Mouse (Mus musculus) limb, embryonic 10.5 days (tissue): ENCODE measurements around the gene Dpep3. TPM values are rescaled to one million over a fixed set of nuclear protein-coding genes. Genes with fewer than 3 reads are reported as not detected.
A peak's percentile ranks its signal among the peaks of the same experiment; 100 is the strongest.

Experiments used
- DNase-seq: peaks from one replicate; pipeline ENCODE4 v3.0.0-alpha.2; 2017; ENCODE audit warnings: low spot score
- H3K27ac ChIP-seq: fragments of 300-500 bp; sonication (generic); 2 replicates; pipeline ENCODE4 v1.5.1; 2016; ENCODE audit warnings: mild to moderate bottlenecking
- H3K27me3 ChIP-seq: fragments of 300-500 bp; sonication (generic); 2 replicates; pipeline ENCODE4 v1.6.1; 2016; ENCODE audit warnings: low read depth, mild to moderate bottlenecking; ENCODE audit not compliant: poor library complexity, severe bottlenecking
- H3K36me3 ChIP-seq: fragments of 300-500 bp; sonication (generic); 2 replicates; pipeline ENCODE4 v1.6.1; 2016; ENCODE audit warnings: mild to moderate bottlenecking, moderate library complexity
- H3K4me1 ChIP-seq: fragments of 300-500 bp; sonication (generic); 2 replicates; pipeline ENCODE4 v1.6.1; 2016
- H3K4me3 ChIP-seq: fragments of 300-500 bp; sonication (generic); 2 replicates; pipeline ENCODE4 v1.5.1; 2016; ENCODE audit warnings: mild to moderate bottlenecking, moderate library complexity
- H3K9me3 ChIP-seq: fragments of 300-500 bp; sonication (generic); replicated peaks from 2 replicates; pipeline ENCODE4 v1.6.1; 2016; ENCODE audit warnings: mild to moderate bottlenecking
- WGBS: fragments of 180-500 bp; shearing (Covaris S2); methylation state at CpG from one replicate; pipeline ENCODE4 v1.1.7; 2016; 5-methylcytosine and 5-hydroxymethylcytosine counted together
- polyA plus RNA-seq: library from polyadenylated mRNA; unstranded; fragments of >200 nt; fragmentation: Nextera tagmentation; extraction: Ambion mirVana; gene quantifications from 2 replicates; pipeline ENCODE4 v1.2.1, GENCODE M21; 2016

Dpep3 gene
- polyA plus RNA-seq, 1 experiment from 2014 or later: not detected

GRCm38 (mm10) chr8:105942542-105942941 lies 36.7 kb downstream of the Dpep3 start:
- peaks cover 9% of the 10 kb centered on the region for H3K4me1 ChIP-seq
- H3K36me3 ChIP-seq: peaks cover 75% of the 10 kb centered on the region
- DNase-seq: no peak
- 94% methylated on average over 5 of the region's 5 CpGs for WGBS
- no peak overlapping the region for H3K4me3 ChIP-seq
- no peaks in the 10 kb centered on the region for H3K9me3 ChIP-seq
- no peak overlapping the region for H3K27ac ChIP-seq
- no peaks in the 10 kb centered on the region for H3K27me3 ChIP-seq

GRCm38 (mm10) chr8:105942026-105942425 lies 37.2 kb downstream of the Dpep3 start:
- Histone ChIP-seq H3K27me3 (no peaks in the 10 kb centered on the region), H3K9me3 (no peaks in the 10 kb centered on the region), H3K27ac (no peak overlapping the region), H3K4me3 (no peak overlapping the region), H3K36me3 (peaks cover 70% of the 10 kb centered on the region), H3K4me1 (peaks cover 14% of the 10 kb centered on the region)
- no peak for DNase-seq
- 95% methylated on average over 11 of the region's 11 CpGs for WGBS

- 37% methylated on average over 4 of the region's 4 CpGs for WGBS
- peak; percentile 43 for DNase-seq
- no peaks in the 10 kb centered on the region for H3K27me3 ChIP-seq
- H3K36me3 ChIP-seq: peaks cover 34% of the 10 kb centered on the region
- H3K4me3 ChIP-seq: peak within 1 kb of the TSS; percentile 83
- peaks cover 33% of the 10 kb centered on the region for H3K4me1 ChIP-seq
- H3K9me3 ChIP-seq: no peaks in the 10 kb centered on the region
- H3K27ac ChIP-seq: peak within 1 kb of the TSS; percentile 89
These were observed 40.9 kb downstream of the Dpep3 start, which contains the start of gene Psmb10 for GRCm38 (mm10) chr8:105938306-105938669. Gene Psmb10, minus strand, starts transcription at chr8:105938444.

GRCm38 (mm10) chr8:105937496-105938305 lies 41.5 kb downstream of the Dpep3 start:
- peaks cover 28% of the 10 kb centered on the region for H3K36me3 ChIP-seq
- H3K4me3 ChIP-seq: peak overlapping the region; percentile 83
- DNase-seq: peak; percentile 44
- 1% methylated on average over 33 of the region's 33 CpGs for WGBS
- no peaks in the 10 kb centered on the region for H3K27me3 ChIP-seq
- peaks cover 33% of the 10 kb centered on the region for H3K4me1 ChIP-seq
- H3K27ac ChIP-seq: peak overlapping the region; percentile 89
- no peaks in the 10 kb centered on the region for H3K9me3 ChIP-seq

GRCm38 (mm10) chr8:105936866-105937475 lies 42.3 kb downstream of the Dpep3 start:
- DNase-seq: peak; percentile 90
- no peaks in the 10 kb centered on the region for H3K9me3 ChIP-seq
- peaks cover 25% of the 10 kb centered on the region for H3K36me3 ChIP-seq
- peaks cover 33% of the 10 kb centered on the region for H3K4me1 ChIP-seq
- H3K27me3 ChIP-seq: no peaks in the 10 kb centered on the region
- under 1% methylated on average over 30 of the region's 30 CpGs for WGBS
- H3K27ac ChIP-seq: peak overlapping the region; percentile 89
- H3K4me3 ChIP-seq: peak overlapping the region; percentile 83

- Histone ChIP-seq H3K27me3 (no peaks in the 10 kb centered on the region), H3K4me3 (peak overlapping the region; percentile 83), H3K4me1 (peaks cover 33% of the 10 kb centered on the region), H3K36me3 (peaks cover 24% of the 10 kb centered on the region), H3K27ac (peak overlapping the region; percentile 89), H3K9me3 (no peaks in the 10 kb centered on the region)
- DNase-seq: no peak
- WGBS: 38% methylated on average over 7 of the region's 7 CpGs
These were observed 43.2 kb downstream of the Dpep3 start for GRCm38 (mm10) chr8:105935863-105936603.

- peaks cover 26% of the 10 kb centered on the region for H3K36me3 ChIP-seq
- H3K4me1 ChIP-seq: peaks cover 33% of the 10 kb centered on the region
- no peaks in the 10 kb centered on the region for H3K27me3 ChIP-seq
- no peak overlapping the region for H3K27ac ChIP-seq
- H3K9me3 ChIP-seq: no peaks in the 10 kb centered on the region
- DNase-seq: no peak
- 88% methylated on average over 6 of the region's 6 CpGs for WGBS
- H3K4me3 ChIP-seq: no peak overlapping the region
These were observed 44.1 kb downstream of the Dpep3 start for GRCm38 (mm10) chr8:105935105-105935504.

- H3K36me3 ChIP-seq: peaks cover 26% of the 10 kb centered on the region
- DNase-seq: no peak
- H3K4me3 ChIP-seq: no peak within 1 kb of the TSS
- 83% methylated on average over 2 of the region's 2 CpGs for WGBS
- peaks cover 33% of the 10 kb centered on the region for H3K4me1 ChIP-seq
- no peak within 1 kb of the TSS for H3K27ac ChIP-seq
- H3K9me3 ChIP-seq: no peaks in the 10 kb centered on the region
- no peaks in the 10 kb centered on the region for H3K27me3 ChIP-seq
These were observed 45.5 kb downstream of the Dpep3 start, which contains the start of gene Ctrl for GRCm38 (mm10) chr8:105933762-105934161. Gene Ctrl, minus strand, starts transcription at chr8:105933862.

GRCm38 (mm10) chr8:105932525-105932924 lies 46.7 kb downstream of the Dpep3 start:
- Histone ChIP-seq H3K27me3 (no peaks in the 10 kb centered on the region), H3K4me3 (no peak overlapping the region), H3K4me1 (peaks cover 23% of the 10 kb centered on the region), H3K36me3 (peaks cover 27% of the 10 kb centered on the region), H3K27ac (no peak overlapping the region), H3K9me3 (no peaks in the 10 kb centered on the region)
- WGBS: 94% methylated on average over 11 of the region's 11 CpGs
- DNase-seq: no peak

GRCm38 (mm10) chr8:105931271-105931670 lies 48.0 kb downstream of the Dpep3 start:
- Histone ChIP-seq H3K4me1 (peaks cover 13% of the 10 kb centered on the region), H3K9me3 (no peaks in the 10 kb centered on the region), H3K27ac (no peak overlapping the region), H3K36me3 (peaks cover 32% of the 10 kb centered on the region), H3K27me3 (no peaks in the 10 kb centered on the region), H3K4me3 (no peak overlapping the region)
- WGBS: 95% methylated on average over 3 of the region's 3 CpGs
- no peak for DNase-seq

GRCm38 (mm10) chr8:105930602-105931001 lies 48.6 kb downstream of the Dpep3 start:
- H3K27ac ChIP-seq: peak overlapping the region; percentile 72
- H3K36me3 ChIP-seq: peaks cover 36% of the 10 kb centered on the region

GRCm38 (mm10) chr8:105925123-105925522 lies 54.1 kb downstream of the Dpep3 start:
- Histone ChIP-seq H3K27ac (no peak overlapping the region), H3K27me3 (no peaks in the 10 kb centered on the region), H3K36me3 (peaks cover 40% of the 10 kb centered on the region), H3K4me3 (no peak overlapping the region), H3K9me3 (no peaks in the 10 kb centered on the region), H3K4me1 (no peaks in the 10 kb centered on the region)
- no peak for DNase-seq
- WGBS: 72% methylated on average over 3 of the region's 3 CpGs

More at GRCm38 (mm10) chr8:105930602-105931001, 48.6 kb downstream of the Dpep3 start:
- Histone ChIP-seq H3K4me1 (peaks cover 6% of the 10 kb centered on the region), H3K4me3 (no peak overlapping the region), H3K9me3 (no peaks in the 10 kb centered on the region), H3K27me3 (no peaks in the 10 kb centered on the region)
- 15% methylated on average over 8 of the region's 8 CpGs for WGBS
- peak; percentile 90 for DNase-seq
